Mouse (Mus musculus) stomach, postnatal 0 days (tissue): ENCODE data around the gene Ankrd33b.

Experiments
- CTCF ChIP-seq: IDR thresholded peaks from 2 replicates; pipeline ENCODE4 v1.5.1; 2016; ENCODE audit warnings: antibody characterized with exemption, low read depth, mild to moderate bottlenecking, moderate library complexity
- EP300 ChIP-seq: optimal IDR thresholded peaks from 2 replicates; pipeline ENCODE3; 2016; ENCODE audit warnings: antibody characterized with exemption

- TF ChIP-seq CTCF = no peak
- no peak for TF ChIP-seq EP300
These were observed 50.3 kb downstream of the Ankrd33b start for GRCm38 (mm10) chr15:31317056-31317805.
